Mouse (Mus musculus): ENCODE measurements around the gene Trim11. TPM values are rescaled to one million over a fixed set of nuclear protein-coding genes. Genes with fewer than 3 reads are reported as not detected.

The Trim11 gene
- polyA plus RNA-seq, 1 experiment, result 25.9 TPM

GRCm38 (mm10) chr11:58955143-58955867, 22.6 kb upstream of the Trim11 start:
- TF ChIP-seq POLR2A (IDR thresholded peaks at IDR 0.05; ENCODE audit: extremely low read depth, insufficient read depth, low read length) (no peak), CTCF (IDR thresholded peaks at IDR 0.05; ENCODE audit: extremely low read depth, insufficient read depth, low read length) (no peak)
- Histone ChIP-seq H3K4me3 (ENCODE audit: insufficient read depth, low read length) (peak overlapping the region; percentile 76), H3K27ac (ENCODE audit: insufficient read depth, low read length) (peak overlapping the region; percentile 95), H3K4me1 (ENCODE audit: control insufficient read depth, insufficient read depth, low read length) (peaks cover 4% of the 10 kb centered on the region; the same call in 1 of the 2 replicates)

- Histone ChIP-seq H3K4me3 (ENCODE audit: insufficient read depth, low read length) (peak overlapping the region; percentile 76), H3K4me1 (ENCODE audit: control insufficient read depth, insufficient read depth, low read length) (peaks cover 4% of the 10 kb centered on the region; the same call in 1 of the 2 replicates), H3K27ac (ENCODE audit: insufficient read depth, low read length) (no peak overlapping the region)
- TF ChIP-seq POLR2A (IDR thresholded peaks at IDR 0.05; ENCODE audit: extremely low read depth, insufficient read depth, low read length) (no peak), CTCF (IDR thresholded peaks at IDR 0.05; ENCODE audit: extremely low read depth, insufficient read depth, low read length) (no peak)
Observed at GRCm38 (mm10) chr11:58955868-58956257, 22.0 kb upstream of the Trim11 start.

- Histone ChIP-seq H3K4me3 (ENCODE audit: insufficient read depth, low read length) (peak overlapping the region; percentile 76), H3K4me1 (ENCODE audit: control insufficient read depth, insufficient read depth, low read length) (peaks cover 4% of the 10 kb centered on the region; the same call in 1 of the 2 replicates), H3K27ac (ENCODE audit: insufficient read depth, low read length) (0 out of 2 replicates have a peak overlapping the region, but pooled peaks have one; percentile 20)
- no peak for TF ChIP-seq CTCF (IDR thresholded peaks at IDR 0.05; ENCODE audit: extremely low read depth, insufficient read depth, low read length)
- no peak for TF ChIP-seq POLR2A (IDR thresholded peaks at IDR 0.05; ENCODE audit: extremely low read depth, insufficient read depth, low read length)
Observed at GRCm38 (mm10) chr11:58957226-58957914, 20.5 kb upstream of the Trim11 start.

GRCm38 (mm10) chr11:58958536-58958935, 19.4 kb upstream of the Trim11 start:
- H3K4me3 ChIP-seq (ENCODE audit: insufficient read depth, low read length), result no peak overlapping the region; the same call in 1 of the 2 replicates
- no peak for TF ChIP-seq CTCF (IDR thresholded peaks at IDR 0.05; ENCODE audit: extremely low read depth, insufficient read depth, low read length)
- no peak for TF ChIP-seq POLR2A (IDR thresholded peaks at IDR 0.05; ENCODE audit: extremely low read depth, insufficient read depth, low read length)

GRCm38 (mm10) chr11:58959186-58959825, 18.6 kb upstream of the Trim11 start:
- Histone ChIP-seq H3K27ac (ENCODE audit: insufficient read depth, low read length) (no peak overlapping the region), H3K4me3 (ENCODE audit: insufficient read depth, low read length) (peak overlapping the region; percentile 43; the same call in 1 of the 2 replicates), H3K4me1 (ENCODE audit: control insufficient read depth, insufficient read depth, low read length) (peaks cover 4% of the 10 kb centered on the region; the same call in 1 of the 2 replicates)
- no peak for TF ChIP-seq POLR2A (IDR thresholded peaks at IDR 0.05; ENCODE audit: extremely low read depth, insufficient read depth, low read length)
- TF ChIP-seq CTCF (IDR thresholded peaks at IDR 0.05; ENCODE audit: extremely low read depth, insufficient read depth, low read length), result no peak

More at GRCm38 (mm10) chr11:58958536-58958935, 19.4 kb upstream of the Trim11 start:
- peaks cover 4% of the 10 kb centered on the region; the same call in 1 of the 2 replicates for H3K4me1 ChIP-seq (ENCODE audit: control insufficient read depth, insufficient read depth, low read length)
- no peak overlapping the region for H3K27ac ChIP-seq (ENCODE audit: insufficient read depth, low read length)

- H3K27ac ChIP-seq (ENCODE audit: insufficient read depth, low read length), result no peak overlapping the region
- TF ChIP-seq CTCF (IDR thresholded peaks at IDR 0.05; ENCODE audit: extremely low read depth, insufficient read depth, low read length), result peak; percentile 11; the same call in 1 of the 2 replicates
- peak; percentile 43 for TF ChIP-seq POLR2A (IDR thresholded peaks at IDR 0.05; ENCODE audit: extremely low read depth, insufficient read depth, low read length)
- H3K4me3 ChIP-seq (ENCODE audit: insufficient read depth, low read length), result peak overlapping the region; percentile 43
- H3K4me1 ChIP-seq (ENCODE audit: control insufficient read depth, insufficient read depth, low read length), result peaks cover 4% of the 10 kb centered on the region; the same call in 1 of the 2 replicates
Observed at GRCm38 (mm10) chr11:58959921-58960465, 17.9 kb upstream of the Trim11 start.

GRCm38 (mm10) chr11:58961364-58962177, 16.3 kb upstream of the Trim11 start:
- H3K4me3 ChIP-seq (ENCODE audit: insufficient read depth, low read length), result no peak overlapping the region
- peaks cover 4% of the 10 kb centered on the region; the same call in 1 of the 2 replicates for H3K4me1 ChIP-seq (ENCODE audit: control insufficient read depth, insufficient read depth, low read length)
- no peak overlapping the region for H3K27ac ChIP-seq (ENCODE audit: insufficient read depth, low read length)
- TF ChIP-seq POLR2A (IDR thresholded peaks at IDR 0.05; ENCODE audit: extremely low read depth, insufficient read depth, low read length), result no peak; the same call in 1 of the 2 replicates
- no peak for TF ChIP-seq CTCF (IDR thresholded peaks at IDR 0.05; ENCODE audit: extremely low read depth, insufficient read depth, low read length)

- H3K4me3 ChIP-seq (ENCODE audit: insufficient read depth, low read length), result no peak overlapping the region
- peaks cover 4% of the 10 kb centered on the region; the same call in 1 of the 2 replicates for H3K4me1 ChIP-seq (ENCODE audit: control insufficient read depth, insufficient read depth, low read length)
- no peak overlapping the region for H3K27ac ChIP-seq (ENCODE audit: insufficient read depth, low read length)
- TF ChIP-seq POLR2A (IDR thresholded peaks at IDR 0.05; ENCODE audit: extremely low read depth, insufficient read depth, low read length), result no peak
Observed at GRCm38 (mm10) chr11:58963543-58963942, 14.3 kb upstream of the Trim11 start.

Measured in cortical plate, adult 2 months (tissue).